Mouse (Mus musculus) spleen, postnatal 36 days (tissue): Measurements from ENCODE around the gene Grifin.

Source experiments
- DNase-seq, 2 experiments: peaks; one replicate each; pipeline ENCODE4 v3.0.0; 2022; ENCODE audit warnings: low spot score in 2 of 2, mixed read lengths in 1 of 2

Gene Grifin

DNA sequence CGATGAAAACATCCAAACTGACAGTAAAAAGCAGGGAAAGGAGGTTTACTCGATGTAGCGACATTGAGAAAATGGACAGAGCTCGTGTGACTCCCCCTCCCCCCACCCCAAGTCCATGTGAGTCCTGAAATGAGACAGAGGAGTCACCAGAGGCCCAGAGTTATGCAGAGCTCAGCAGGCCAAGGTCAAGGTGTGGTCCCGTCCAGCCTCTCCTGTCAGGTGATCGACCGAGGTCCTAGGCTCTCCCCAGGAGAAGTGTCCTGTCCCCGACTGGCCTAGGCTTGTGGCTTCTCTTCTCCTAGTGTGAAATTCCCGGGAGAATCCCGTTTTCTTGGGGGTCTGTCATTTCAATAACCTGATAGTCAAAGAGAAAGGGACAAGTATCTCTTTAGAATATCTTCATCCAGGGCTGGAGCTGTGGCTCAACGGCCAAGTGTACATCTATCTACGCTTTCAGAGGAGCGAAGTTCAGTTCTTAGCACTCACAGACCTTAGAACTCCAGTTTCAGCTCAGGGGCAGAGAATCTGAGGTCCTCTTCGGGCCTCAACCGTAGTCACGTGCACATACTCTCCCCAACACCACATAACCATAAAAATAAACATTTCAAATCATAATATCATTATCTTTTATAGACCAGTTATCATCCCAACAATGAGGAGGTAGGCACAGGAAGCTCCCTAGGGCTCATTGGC lies 24.4 kb upstream of the Grifin start:
- no peak for DNase-seq

DNA sequence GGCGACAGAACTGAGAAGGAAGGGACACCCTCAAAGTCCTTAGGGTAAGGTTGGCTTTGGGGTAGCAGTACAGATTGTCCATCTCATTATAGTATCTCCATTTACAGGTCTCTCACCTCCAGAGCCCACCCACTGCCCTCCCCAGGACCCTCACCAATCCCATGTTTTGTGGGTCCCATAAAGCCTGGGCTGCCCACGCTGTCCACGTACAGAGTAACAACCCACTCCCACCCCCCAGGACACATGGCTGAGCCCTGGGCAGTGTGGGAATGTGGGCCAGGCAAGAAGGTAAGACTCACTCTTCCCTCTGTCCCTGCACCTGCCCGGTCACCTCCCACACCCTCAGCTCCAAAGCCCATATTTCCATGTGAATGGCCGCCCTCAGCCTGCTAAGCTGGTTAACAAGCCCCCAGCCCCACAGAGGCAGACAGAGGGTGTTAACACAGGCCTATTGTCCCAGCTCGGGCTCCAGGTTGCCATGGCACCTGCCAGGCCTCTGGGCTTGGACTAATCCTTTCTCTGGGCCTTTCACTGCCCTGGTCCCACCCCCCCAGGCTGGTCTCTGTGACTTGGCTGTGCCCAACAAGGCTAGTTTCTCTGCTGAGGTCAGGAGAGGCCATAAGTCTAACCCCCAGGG lies 19.0 kb upstream of the Grifin start:
- DNase-seq = no peak

DNA sequence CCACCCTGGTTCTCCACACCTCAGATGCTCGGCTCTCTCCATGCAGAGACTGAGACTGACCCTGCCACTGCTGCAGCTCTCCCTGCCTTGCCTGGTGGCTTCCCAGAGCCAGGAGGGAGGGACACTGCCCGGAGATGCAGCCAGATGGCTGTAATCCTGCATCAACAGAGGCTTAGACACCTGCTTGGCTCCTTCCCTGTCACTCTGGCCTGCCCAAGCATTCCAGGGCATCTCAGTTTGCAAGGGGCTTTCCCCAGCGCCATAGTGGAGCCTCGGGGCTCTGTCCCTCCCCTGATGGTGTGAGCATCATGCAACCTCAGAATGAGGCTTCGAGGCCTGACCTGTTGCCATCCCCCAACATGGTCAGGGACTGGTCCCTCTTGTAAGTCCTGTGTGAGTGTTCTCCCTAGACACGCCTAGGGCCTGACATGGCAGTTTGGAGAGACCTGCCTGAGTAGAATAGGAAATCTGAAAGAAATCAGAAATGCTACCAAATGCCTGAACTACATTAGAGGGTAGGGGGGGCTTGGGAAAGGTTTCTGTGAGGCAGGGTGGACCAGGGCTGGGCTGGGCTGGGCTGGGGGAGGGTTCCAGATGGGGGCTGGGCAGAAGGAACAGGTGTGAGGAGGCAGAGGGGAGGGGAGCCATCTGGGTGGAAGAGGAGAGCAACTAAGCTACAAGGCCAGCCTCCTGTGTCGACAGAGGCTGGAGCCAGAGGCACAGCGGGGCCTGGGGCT lies 18.3 kb upstream of the Grifin start:
- no peak for DNase-seq

DNA sequence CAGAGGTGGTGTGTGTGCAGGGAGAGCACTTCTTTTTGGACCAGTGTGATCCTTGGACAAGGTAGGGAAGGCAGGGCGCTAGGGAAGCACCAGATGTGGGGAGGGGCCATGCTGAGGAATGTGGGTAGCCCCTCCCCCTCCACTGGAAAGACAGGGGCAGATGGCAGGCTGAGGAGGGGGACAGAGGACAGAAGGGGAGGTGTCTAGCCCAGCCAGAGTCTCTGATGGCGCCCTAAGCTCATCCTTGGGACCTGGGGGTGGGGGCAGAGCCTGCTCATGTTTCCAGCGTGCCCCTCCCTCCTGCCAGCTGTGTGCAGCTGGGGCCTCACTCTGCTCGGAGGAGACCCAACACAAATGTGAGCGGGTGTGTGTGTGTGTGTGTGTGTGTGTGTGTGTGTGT lies 16.7 kb upstream of the Grifin start:
- DNase-seq = no peak

DNA sequence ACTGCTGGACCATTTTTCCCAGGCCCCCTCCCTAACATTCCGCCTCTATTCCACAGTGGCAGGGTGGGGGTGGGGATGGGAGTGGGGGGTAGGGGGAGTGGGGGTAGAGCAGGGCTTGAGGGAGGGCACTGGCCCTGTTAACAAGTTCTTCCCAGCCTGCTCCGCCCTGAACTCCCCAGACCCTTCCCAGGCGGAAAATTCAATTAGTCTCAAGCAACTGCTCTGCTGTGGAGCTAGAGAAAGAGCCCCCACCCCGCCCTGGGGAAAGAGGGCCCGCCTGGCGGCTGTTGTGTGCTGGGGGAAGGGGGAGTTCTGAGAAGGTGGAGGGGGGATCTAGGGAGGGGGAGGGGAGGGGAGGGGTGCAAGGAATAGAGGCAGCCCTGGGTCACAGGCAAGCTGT lies 14.9 kb upstream of the Grifin start:
- no peak for DNase-seq

DNA sequence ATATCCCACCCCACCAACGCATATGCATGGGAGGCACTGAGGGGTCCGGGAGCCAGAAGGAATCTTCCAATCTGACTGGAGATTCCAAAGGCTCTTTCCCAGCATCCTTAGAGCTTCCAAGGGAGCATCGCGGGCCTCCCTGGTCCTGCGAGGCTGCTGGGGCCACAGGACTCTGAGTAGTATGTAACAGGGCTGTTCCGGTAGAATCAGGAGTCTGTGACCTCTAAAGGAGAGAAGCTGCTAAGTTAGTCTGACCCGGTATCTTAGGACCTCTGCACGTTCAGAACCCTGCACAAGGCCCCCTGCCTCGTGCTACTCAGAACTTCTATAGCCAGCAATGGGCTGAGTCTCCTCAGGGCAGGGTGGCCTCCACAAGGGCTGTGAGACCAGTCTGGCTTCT lies 14.3 kb upstream of the Grifin start:
- no peak for DNase-seq

DNA sequence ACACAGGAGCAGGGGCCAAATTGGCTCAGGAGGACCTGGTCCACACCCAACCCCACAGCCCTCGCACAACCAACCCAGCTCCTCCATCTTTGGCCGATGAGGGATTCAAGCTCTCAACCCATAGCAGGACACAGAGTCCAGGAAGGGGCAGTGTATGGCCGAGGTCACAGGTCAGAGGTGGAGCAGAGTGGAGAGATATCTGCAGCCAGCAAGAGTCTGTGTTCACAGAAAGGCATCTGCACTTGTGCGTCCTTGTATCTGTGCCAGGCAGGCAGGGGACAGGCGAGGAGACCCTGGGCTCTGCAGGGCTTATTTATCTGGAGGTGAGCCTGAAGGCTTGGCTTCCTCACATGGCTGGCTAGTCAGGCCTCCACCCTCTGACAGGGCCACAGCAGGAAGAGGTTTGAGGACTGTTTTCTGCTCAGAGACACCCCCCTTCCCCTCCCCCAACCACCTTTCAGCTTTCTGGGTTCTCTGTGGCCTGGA lies 10.6 kb upstream of the Grifin start:
- DNase-seq = peak; percentile 75 to 79

DNA sequence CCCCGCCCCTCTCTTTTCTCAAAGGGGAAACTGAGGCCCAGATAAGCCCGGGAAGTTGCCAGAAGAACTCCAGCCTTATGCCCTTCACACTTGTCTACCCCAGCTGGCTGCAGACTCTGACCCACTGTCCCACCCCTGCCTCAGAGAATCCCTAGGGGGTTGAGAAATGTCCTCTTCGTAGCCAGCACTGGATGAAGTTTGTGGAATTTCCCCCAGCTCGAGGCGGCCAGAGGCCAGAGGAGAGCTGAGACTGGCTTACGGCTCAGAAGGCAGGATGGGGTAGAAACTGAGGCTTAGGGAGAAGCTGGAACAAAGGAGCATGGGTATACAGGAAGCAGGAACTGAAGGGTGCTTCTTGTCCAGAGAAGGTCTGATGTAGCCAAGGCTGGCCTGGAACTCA lies 7.7 kb upstream of the Grifin start:
- no peak for DNase-seq

DNA sequence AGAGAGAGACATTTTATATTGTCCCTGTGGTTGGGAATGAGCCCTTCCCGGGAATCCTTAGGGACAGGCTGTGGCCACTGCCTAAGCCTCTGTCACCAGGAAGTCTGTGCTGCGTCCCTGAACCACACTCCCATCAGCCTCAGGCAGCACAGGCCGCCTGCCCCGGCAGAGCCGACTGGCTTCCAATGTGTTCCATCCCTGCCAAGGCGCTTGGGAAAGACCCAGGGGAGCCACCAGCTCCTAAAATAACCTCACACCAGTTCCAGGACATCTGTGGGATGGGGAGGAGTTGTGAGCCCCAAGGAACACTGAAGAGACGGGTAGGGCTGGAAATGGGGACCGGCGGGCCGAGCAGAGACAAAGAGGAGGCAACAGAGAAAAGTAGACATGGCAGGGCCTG lies 6.8 kb upstream of the Grifin start:
- no peak for DNase-seq

DNA sequence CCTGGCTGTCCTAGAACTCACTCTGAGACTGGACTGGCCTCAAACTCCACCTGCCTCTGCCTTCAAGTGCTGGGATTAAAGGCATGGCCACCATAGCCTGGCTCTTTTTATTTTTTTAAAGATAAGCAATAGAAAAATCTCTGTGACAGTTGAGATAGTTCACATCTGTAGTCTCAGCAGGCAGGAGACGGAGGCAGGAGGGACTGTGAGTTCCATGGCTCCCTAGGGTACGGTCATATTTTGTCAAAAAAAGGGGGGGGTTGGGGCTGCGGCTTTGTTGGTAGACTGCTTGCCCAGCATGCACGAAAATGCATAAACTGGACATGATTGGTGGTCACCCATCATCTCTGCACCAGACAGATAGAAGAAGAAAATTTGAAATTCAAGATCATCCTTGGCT lies 6.3 kb upstream of the Grifin start:
- no peak for DNase-seq

DNA sequence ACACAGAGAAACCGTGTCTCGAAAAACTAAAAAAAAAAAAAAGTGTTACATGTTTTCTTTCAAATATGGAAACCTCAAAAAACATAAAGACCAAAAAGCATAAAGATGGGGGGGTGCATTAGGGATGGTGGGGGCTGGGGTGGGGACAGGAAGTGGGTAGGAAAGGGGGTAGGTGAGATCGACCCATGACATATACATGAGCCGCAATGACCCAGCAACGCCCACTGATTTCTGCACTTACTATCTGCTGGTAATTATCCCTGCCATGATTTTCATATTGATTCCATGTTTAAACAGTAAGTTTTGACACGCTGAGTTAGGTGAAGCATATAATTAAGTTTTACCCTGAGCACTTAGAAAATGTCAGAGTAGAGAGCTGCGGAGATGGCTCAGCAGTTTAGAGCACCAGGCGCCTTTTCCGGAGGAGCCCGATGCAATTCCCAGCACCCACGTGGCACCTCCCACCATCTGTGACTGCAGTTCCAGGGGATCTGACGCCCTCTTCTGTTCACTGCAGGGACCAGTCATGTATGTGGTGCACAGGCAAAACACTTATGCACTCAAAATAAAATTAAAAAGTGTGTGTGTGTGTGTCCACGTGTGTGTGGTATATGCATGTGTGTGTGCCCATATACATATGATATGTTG lies 5.5 kb upstream of the Grifin start:
- DNase-seq = no peak

DNA sequence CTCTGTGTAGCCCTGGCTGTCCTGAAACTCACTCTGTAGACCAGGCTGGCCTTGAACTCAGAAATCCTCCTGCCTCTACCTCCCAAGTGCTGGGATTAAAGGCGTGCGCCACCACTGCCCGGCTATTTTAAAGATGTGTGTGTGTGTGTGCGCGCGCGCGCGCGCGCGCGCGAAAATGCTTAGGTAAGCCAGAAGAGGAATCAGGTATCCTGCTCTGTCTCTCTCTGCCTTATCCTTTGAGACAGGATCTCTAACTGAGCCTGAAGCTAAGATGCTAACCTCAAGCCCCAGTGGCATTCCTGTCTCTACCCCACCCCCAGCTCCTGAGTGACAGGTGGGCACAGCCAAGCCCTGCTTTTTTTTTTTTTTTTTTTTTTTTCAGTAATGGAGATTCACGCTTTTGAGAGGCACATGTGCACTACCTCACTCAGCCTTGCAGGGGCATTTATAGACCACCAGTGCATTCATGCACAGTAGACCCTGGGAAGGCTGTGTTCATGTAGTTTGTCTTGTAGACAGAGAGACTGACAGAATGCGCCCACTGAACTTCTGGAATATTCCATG lies 4.2 kb upstream of the Grifin start:
- DNase-seq = no peak

DNA sequence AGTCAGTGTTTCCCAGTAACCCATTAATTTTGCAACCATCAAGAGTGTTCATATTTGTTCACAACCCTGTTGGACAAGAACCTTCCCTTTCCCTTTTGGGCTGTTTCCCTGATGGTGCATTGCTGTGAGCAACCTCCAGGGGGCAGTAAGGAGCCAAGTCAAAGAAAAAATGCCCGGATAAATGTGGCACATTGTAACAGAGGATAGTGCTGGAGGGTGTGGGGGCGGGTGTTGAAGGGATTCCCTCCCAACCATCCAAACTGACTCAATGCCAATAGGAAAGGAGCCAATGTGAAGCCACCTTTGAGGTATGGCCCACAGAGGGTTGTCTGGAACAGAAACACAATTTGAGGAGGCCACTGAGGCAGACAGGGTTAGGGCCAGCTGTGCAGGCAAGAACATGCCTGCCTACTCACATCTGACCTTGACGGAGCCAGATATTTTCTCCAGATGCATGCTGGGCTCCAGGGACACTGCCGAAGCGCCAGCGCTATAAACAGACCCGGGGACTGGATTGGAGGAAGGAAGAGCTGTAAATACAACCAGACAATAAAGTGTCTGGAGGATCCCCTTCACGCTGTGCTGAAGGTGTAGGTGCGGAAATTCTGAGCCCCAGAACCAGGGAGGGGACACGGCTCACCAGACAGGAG lies 3.6 kb upstream of the Grifin start:
- DNase-seq = peak; percentile 55 to 70

DNA sequence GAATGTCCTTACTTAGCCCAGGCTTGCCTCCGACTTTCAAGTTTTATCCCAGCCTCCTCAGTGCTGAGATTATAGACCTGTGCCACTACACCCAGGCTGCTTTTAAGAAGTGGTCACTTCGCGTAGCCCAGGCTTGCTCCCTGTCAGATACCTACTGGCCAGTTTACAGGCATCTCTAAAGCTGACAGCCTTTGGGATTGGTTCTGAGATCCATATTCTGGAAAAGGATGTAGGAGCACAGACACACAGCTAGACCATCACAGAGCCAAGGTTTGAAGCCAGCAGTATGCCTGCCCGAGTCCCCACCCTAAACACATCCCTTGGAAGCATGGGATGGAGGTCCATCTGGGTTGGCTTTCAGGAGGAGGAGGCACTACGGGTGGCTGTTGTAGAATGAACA lies 2.9 kb upstream of the Grifin start:
- DNase-seq = no peak

DNA sequence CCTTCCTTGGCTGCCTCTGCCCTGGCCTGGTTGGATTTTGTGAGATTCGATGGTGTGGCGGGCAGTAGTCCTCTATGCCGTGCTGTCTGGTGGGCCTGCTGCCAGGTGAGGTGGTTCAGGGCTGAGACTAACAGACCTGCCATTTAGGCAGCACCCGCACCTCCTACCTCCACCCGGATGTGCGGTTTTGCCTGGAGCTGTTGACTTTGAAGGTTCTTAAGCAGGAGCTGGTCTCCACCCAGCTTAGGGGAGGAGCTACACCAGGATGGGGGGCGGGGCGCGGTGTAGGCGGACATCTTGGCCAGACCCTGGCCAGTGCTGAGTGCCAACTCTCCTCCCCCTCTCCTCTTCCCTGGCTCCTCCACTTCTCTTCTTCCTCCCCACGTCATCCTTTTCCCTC lies 2.5 kb upstream of the Grifin start:
- peak; percentile 87 to 91 for DNase-seq

DNA sequence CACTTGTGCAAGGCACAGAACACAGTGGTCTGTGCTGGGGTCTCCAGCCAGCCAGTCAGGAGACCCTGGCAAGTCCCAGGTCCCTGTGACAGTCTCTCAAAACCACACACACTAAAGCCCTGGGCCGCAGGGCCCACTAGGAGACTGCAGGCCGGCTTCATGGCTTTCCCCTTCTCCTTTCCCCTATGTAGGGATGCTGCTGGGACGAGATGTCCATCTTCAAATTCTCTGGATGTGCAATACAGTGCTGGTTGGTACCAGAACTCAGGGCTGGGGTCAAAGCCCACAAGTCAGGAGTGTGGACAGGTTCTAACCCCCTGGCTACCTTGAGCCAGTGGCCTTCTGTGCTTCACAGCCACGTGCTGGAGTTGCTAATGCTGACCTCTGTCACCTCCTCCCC lies 1.4 kb upstream of the Grifin start:
- no peak for DNase-seq

DNA sequence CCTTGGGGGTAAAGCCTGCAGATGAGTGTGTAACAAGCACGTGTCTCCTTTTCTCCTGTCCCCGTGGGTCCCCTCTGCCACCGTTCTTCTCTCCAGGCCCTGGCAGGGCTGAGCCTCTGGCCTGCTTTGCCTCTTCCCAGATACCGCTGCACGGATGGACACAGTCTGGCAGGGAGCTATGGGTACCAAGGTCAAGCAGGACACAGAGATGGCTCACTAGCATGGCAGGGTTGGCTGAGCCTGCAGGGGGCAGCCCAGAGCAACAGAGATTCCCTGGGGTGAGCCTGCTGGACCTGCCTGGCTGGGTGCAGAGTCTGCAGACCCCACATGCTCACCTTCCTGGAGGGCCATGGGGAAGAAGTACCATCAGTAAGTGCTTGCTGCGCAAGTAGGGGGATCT lies 985 bp upstream of the Grifin start:
- peak; percentile 64 to 65 for DNase-seq

DNA sequence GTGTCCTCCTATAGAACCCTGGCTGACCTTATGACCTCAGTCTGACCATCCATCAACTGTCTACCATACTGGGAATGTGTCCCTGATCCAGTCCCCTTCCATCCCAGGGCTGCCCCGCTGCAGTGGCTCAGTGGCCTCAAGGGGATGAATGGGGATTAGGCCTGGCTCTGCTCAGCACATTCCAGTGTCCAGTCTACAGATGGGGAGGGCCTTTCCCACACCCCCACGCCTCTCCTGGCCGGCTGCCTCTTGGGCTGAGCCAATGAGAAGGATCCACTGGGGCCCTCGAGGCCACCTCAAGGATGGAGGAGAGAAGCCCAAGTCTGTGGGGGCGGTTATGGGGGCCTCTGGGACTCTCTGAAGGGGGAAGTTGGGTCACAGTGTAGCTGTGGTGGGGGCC lies 580 bp upstream of the Grifin start:
- no peak for DNase-seq

DNA sequence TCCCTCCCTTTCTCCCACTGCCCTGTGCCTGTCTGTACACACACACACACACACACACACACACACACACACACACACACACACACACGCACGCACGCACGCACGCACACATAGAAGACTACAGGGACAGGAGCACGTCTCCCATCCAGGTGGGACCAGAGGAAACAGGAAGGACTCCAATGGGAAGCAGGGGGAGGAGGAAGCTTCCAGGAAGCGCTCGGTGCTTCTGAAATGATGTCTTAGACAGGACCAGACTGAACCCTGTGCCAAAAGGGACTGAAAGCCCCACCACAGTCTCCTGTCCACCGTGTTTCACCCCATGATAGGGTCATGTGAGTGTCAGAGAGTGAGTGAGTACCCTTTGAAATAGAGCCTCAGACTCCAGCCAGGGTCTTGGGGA lies 2.3 kb downstream of the Grifin start:
- DNase-seq = no peak

DNA sequence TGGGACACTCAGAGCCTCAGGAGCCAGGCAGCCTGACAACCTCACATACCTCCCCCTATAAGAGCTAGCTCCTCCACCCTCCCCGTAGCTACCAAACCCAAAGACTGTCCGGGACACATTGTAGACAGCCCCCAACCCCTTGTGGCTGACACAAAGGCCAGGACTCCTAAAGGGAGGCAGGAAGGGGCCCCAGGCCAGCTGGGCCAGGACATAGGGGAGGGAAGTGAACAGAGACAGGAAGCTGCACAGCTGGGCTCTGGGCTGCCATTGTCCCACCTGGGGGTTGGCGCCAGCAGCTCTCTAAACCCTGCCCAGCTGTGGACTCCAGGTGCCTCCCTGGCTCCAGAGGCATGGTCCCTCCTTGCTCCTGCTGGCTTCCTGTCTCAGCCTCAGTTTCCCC lies 8.0 kb downstream of the Grifin start:
- DNase-seq = no peak

DNA sequence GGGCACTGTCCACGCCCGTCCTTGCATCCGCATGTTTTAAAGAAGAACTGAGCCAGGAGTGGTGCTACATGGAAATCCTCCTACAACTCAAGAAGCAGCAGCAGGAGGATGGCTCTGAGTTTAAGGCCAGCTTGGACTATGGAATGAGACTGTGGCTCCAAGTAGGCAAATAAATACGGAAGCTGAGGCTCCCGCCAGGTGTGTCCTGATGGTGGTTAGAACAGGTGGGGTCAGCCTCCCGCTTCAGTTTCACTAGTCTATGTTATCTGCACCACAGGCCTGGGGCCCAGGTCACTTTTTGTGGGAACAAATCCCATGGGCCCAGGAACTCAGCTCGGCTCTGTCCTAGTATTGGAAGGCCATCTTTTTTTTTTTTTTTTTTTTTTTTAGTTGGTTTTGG lies 11.2 kb downstream of the Grifin start:
- no peak for DNase-seq
